Mouse (Mus musculus): ENCODE measurements at regions not wholly inside any gene's neighbourhood (a gene's known extent, or its start where the extent isn't known, plus 50 kb on each side); places are given as distances from the start of the nearest gene placed in this dataset.

DNA sequence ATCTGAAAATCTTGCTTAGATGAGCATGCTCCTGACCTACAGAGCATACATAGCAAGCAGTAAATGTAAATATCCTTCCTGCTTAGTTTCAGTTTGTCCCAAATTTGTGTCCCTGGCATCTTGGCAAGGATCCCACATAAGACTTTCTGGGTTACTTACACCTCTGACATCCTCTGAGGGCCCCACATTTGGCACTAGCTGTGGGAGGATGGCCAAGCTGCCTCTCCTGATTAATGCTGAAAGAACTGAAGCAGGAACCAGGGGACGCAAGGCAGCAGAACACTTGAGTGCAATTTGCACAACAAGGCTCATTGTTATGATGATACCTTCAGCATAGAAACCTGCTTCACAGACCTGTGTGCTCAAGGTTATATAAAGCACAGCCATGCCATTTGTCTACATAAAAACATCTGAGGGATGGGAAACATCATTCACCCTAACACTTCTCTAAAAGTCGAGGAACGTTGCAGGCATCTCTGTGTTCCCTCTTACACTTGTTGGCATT lies 441.7 kb downstream of the Adam3 start:
- H3K27ac ChIP-seq (replicated peaks; ENCODE audit: low read depth, low read length): no peak overlapping the region
- H3K4me2 ChIP-seq (ENCODE audit: low read depth, low read length): no peak overlapping the region
- no peak for DNase-seq (ENCODE audit: low spot score)
- H3K36me3 ChIP-seq (replicated peaks; ENCODE audit: control insufficient read depth, insufficient read depth, low read depth, low read length): no peaks in the 10 kb centered on the region
- no peak overlapping the region for H3K4me3 ChIP-seq (ENCODE audit: low read depth, low read length)
- WGBS: 84% methylated on average over 3 of the region's 3 CpGs
- H3K9me3 ChIP-seq (replicated peaks; ENCODE audit: control insufficient read depth, low read length): no peaks in the 10 kb centered on the region
- H3K27me3 ChIP-seq (ENCODE audit: control insufficient read depth, insufficient read depth, low read length): no peaks in the 10 kb centered on the region
- no peaks in the 10 kb centered on the region for H3K4me1 ChIP-seq (ENCODE audit: control insufficient read depth, insufficient read depth, low read length)
- ATAC-seq (replicated peaks; ENCODE audit: insufficient number of reproducible peaks, low FRiP score, low TSS enrichment, low read depth): no peak
- no peak overlapping the region for H3K9ac ChIP-seq (replicated peaks; ENCODE audit: low read length)

DNA sequence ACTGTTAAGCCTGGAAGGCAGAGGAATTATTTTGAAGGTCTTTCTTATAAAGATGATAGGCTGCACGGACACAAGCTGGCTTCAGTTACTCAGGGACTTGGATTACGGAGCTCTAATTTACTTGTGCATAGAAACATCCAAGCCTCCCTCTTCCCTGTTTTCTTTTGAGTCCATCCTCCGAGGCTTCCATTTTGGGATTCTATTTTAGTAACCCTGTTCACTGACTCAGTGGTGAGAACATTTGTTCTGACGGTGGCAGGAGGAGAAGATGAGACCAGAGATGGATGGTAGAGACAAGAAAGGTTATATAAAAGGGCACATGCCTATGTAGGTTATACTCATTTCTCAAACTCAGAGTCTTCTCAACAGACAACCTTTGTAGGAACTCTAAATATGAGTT lies 445.4 kb downstream of the Adam3 start:
- WGBS: 83% methylated on average over 4 of the region's 4 CpGs
- DNase-seq (ENCODE audit: low spot score): no peak
- Histone ChIP-seq H3K36me3 (replicated peaks; ENCODE audit: control insufficient read depth, insufficient read depth, low read depth, low read length) (no peaks in the 10 kb centered on the region), H3K27me3 (ENCODE audit: control insufficient read depth, insufficient read depth, low read length) (no peaks in the 10 kb centered on the region), H3K9me3 (replicated peaks; ENCODE audit: control insufficient read depth, low read length) (no peaks in the 10 kb centered on the region), H3K27ac (replicated peaks; ENCODE audit: low read depth, low read length) (no peak overlapping the region), H3K4me2 (ENCODE audit: low read depth, low read length) (no peak overlapping the region), H3K9ac (replicated peaks; ENCODE audit: low read length) (no peak overlapping the region), H3K4me1 (ENCODE audit: control insufficient read depth, insufficient read depth, low read length) (no peaks in the 10 kb centered on the region), H3K4me3 (ENCODE audit: low read depth, low read length) (no peak overlapping the region)
- ATAC-seq (replicated peaks; ENCODE audit: insufficient number of reproducible peaks, low FRiP score, low TSS enrichment, low read depth): no peak

DNA sequence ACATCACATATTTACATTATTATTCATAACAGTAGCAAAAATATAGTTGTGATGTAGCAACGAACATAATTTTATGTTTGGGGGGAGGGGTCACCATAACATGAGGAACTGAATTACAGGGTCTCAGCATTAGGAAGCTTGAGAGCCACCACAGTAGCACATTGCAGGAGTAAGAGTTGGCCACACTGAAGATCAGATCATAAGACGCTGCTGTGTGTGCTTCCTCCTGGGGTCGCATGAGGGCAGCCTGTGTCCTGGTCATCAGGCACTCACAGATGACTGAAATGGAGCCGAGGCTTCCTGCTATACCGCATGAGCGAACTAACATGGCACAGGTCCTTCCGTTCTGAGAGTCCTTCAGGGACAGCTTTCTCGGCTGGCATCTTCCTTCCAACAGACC lies 447.3 kb downstream of the Adam3 start:
- ATAC-seq (replicated peaks; ENCODE audit: insufficient number of reproducible peaks, low FRiP score, low TSS enrichment, low read depth): no peak
- Histone ChIP-seq H3K27me3 (ENCODE audit: control insufficient read depth, insufficient read depth, low read length) (no peaks in the 10 kb centered on the region), H3K4me1 (ENCODE audit: control insufficient read depth, insufficient read depth, low read length) (no peaks in the 10 kb centered on the region), H3K9ac (replicated peaks; ENCODE audit: low read length) (no peak overlapping the region), H3K27ac (replicated peaks; ENCODE audit: low read depth, low read length) (no peak overlapping the region), H3K36me3 (replicated peaks; ENCODE audit: control insufficient read depth, insufficient read depth, low read depth, low read length) (no peaks in the 10 kb centered on the region), H3K4me3 (ENCODE audit: low read depth, low read length) (no peak overlapping the region), H3K9me3 (replicated peaks; ENCODE audit: control insufficient read depth, low read length) (no peaks in the 10 kb centered on the region), H3K4me2 (ENCODE audit: low read depth, low read length) (no peak overlapping the region)
- DNase-seq (ENCODE audit: low spot score): no peak
- WGBS: 80% methylated on average over 8 of the region's 8 CpGs

DNA sequence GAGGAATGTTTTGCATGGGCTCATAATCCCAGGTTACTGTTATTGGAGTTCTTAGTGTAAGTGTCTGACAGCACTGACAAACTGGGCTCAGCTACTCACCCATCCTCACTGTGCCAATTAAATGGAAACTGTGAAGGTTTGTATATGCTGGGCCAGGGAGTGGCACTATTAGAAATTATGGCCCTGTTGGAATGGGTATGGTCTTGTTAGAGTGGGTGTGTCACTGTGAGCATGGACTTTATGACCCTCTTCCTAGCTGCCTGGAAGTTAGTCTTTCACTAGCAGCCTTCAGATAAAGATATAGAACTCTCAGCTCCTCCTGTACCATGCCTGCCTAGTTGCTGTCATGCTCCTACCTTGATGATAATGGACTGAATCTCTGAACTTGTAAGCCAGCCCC lies 464.3 kb downstream of the Adam3 start:
- no peaks in the 10 kb centered on the region for H3K9me3 ChIP-seq (replicated peaks; ENCODE audit: control insufficient read depth, low read length)
- H3K4me3 ChIP-seq (ENCODE audit: low read depth, low read length): no peak overlapping the region
- ATAC-seq (replicated peaks; ENCODE audit: insufficient number of reproducible peaks, low FRiP score, low TSS enrichment, low read depth) (no peak), DNase-seq (ENCODE audit: low spot score) (no peak)
- no peaks in the 10 kb centered on the region for H3K36me3 ChIP-seq (replicated peaks; ENCODE audit: control insufficient read depth, insufficient read depth, low read depth, low read length)
- no peak overlapping the region for H3K4me2 ChIP-seq (ENCODE audit: low read depth, low read length)
- H3K4me1 ChIP-seq (ENCODE audit: control insufficient read depth, insufficient read depth, low read length): no peaks in the 10 kb centered on the region
- H3K9ac ChIP-seq (replicated peaks; ENCODE audit: low read length): no peak overlapping the region
- no peaks in the 10 kb centered on the region for H3K27me3 ChIP-seq (ENCODE audit: control insufficient read depth, insufficient read depth, low read length)
- no peak overlapping the region for H3K27ac ChIP-seq (replicated peaks; ENCODE audit: low read depth, low read length)

- Histone ChIP-seq H3K9ac (replicated peaks; ENCODE audit: low read length) (no peak overlapping the region), H3K27ac (replicated peaks; ENCODE audit: low read depth, low read length) (no peak overlapping the region), H3K4me3 (ENCODE audit: low read depth, low read length) (no peak overlapping the region), H3K4me1 (ENCODE audit: control insufficient read depth, insufficient read depth, low read length) (no peaks in the 10 kb centered on the region), H3K4me2 (ENCODE audit: low read depth, low read length) (no peak overlapping the region), H3K9me3 (replicated peaks; ENCODE audit: control insufficient read depth, low read length) (no peaks in the 10 kb centered on the region), H3K36me3 (replicated peaks; ENCODE audit: control insufficient read depth, insufficient read depth, low read depth, low read length) (no peaks in the 10 kb centered on the region), H3K27me3 (ENCODE audit: control insufficient read depth, insufficient read depth, low read length) (no peaks in the 10 kb centered on the region)
- ATAC-seq (replicated peaks; ENCODE audit: insufficient number of reproducible peaks, low FRiP score, low TSS enrichment, low read depth) (no peak), DNase-seq (ENCODE audit: low spot score) (no peak)
- WGBS: 87% methylated on average over 3 of the region's 3 CpGs
Observed at GRCm38 (mm10) chr8:24258622-24259021, 467.0 kb downstream of the Adam3 start.

DNA sequence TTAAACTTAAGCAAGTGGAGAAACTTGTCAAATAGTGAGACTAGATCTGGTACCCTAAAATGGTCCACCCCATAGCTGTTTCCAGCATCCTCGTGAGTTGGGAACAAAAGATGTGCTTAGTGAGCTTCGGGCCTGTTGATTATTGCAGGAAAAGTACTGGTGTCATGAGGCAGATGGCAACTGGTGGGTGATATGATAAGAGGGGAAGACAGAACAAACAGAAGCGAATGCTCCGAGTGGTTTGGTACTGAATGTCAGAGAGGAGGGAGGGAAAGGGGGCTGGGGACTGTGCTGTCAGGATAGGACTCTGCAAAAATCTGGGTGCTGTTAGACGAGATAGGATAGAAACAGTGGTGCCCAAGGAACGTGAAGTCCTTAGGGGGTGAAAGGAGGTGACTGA lies 483.4 kb downstream of the Adam3 start:
- WGBS: 75% methylated on average over 6 of the region's 6 CpGs

GRCm38 (mm10) chr8:24240211-24240983 lies 485.3 kb downstream of the Adam3 start:
- H3K4me1 ChIP-seq (ENCODE audit: control insufficient read depth, insufficient read depth, low read length): no peaks in the 10 kb centered on the region
- no peaks in the 10 kb centered on the region for H3K9me3 ChIP-seq (replicated peaks; ENCODE audit: control insufficient read depth, low read length)
- DNase-seq (ENCODE audit: low spot score) (no peak), ATAC-seq (replicated peaks; ENCODE audit: insufficient number of reproducible peaks, low FRiP score, low TSS enrichment, low read depth) (no peak)
- H3K4me3 ChIP-seq (ENCODE audit: low read depth, low read length): no peak overlapping the region
- H3K27me3 ChIP-seq (ENCODE audit: control insufficient read depth, insufficient read depth, low read length): no peaks in the 10 kb centered on the region
- no peak overlapping the region for H3K9ac ChIP-seq (replicated peaks; ENCODE audit: low read length)
- no peak overlapping the region for H3K4me2 ChIP-seq (ENCODE audit: low read depth, low read length)
- no peak overlapping the region for H3K27ac ChIP-seq (replicated peaks; ENCODE audit: low read depth, low read length)
- WGBS: 77% methylated on average over 7 of the region's 7 CpGs
- H3K36me3 ChIP-seq (replicated peaks; ENCODE audit: control insufficient read depth, insufficient read depth, low read depth, low read length): no peaks in the 10 kb centered on the region

More for the DNA sequence above, 483.4 kb downstream of the Adam3 start:
- Histone ChIP-seq H3K4me1 (ENCODE audit: control insufficient read depth, insufficient read depth, low read length) (no peaks in the 10 kb centered on the region), H3K27ac (replicated peaks; ENCODE audit: low read depth, low read length) (no peak overlapping the region), H3K36me3 (replicated peaks; ENCODE audit: control insufficient read depth, insufficient read depth, low read depth, low read length) (no peaks in the 10 kb centered on the region), H3K27me3 (ENCODE audit: control insufficient read depth, insufficient read depth, low read length) (no peaks in the 10 kb centered on the region), H3K4me3 (ENCODE audit: low read depth, low read length) (no peak overlapping the region), H3K4me2 (ENCODE audit: low read depth, low read length) (no peak overlapping the region), H3K9me3 (replicated peaks; ENCODE audit: control insufficient read depth, low read length) (no peaks in the 10 kb centered on the region), H3K9ac (replicated peaks; ENCODE audit: low read length) (no peak overlapping the region)
- no peak for DNase-seq (ENCODE audit: low spot score)
- no peak for ATAC-seq (replicated peaks; ENCODE audit: insufficient number of reproducible peaks, low FRiP score, low TSS enrichment, low read depth)

- H3K27me3 ChIP-seq (ENCODE audit: control insufficient read depth, insufficient read depth, low read length): no peaks in the 10 kb centered on the region
- no peaks in the 10 kb centered on the region for H3K36me3 ChIP-seq (replicated peaks; ENCODE audit: control insufficient read depth, insufficient read depth, low read depth, low read length)
- H3K9me3 ChIP-seq (replicated peaks; ENCODE audit: control insufficient read depth, low read length): no peaks in the 10 kb centered on the region
- H3K4me2 ChIP-seq (ENCODE audit: low read depth, low read length): no peak overlapping the region
- 77% methylated on average over 7 of the region's 7 CpGs for WGBS
- DNase-seq (ENCODE audit: low spot score) (no peak), ATAC-seq (replicated peaks; ENCODE audit: insufficient number of reproducible peaks, low FRiP score, low TSS enrichment, low read depth) (no peak)
- H3K27ac ChIP-seq (replicated peaks; ENCODE audit: low read depth, low read length): no peak overlapping the region
- H3K4me1 ChIP-seq (ENCODE audit: control insufficient read depth, insufficient read depth, low read length): no peaks in the 10 kb centered on the region
- H3K9ac ChIP-seq (replicated peaks; ENCODE audit: low read length): no peak overlapping the region
- no peak overlapping the region for H3K4me3 ChIP-seq (ENCODE audit: low read depth, low read length)
Observed at GRCm38 (mm10) chr8:24234981-24235380, 490.7 kb downstream of the Adam3 start.
